Mouse (Mus musculus) myocyte (in vitro differentiated cells): ENCODE results near the gene Ptgdr.
"Not testable (repeated sequence)": the region's sequence is repeated elsewhere in the genome, so short reads cannot be mapped to it uniquely, and the experiment has no call there.

ENCODE experiments used
- MAX ChIP-seq: IDR thresholded peaks from one replicate; pipeline ENCODE4 v1.6.1; 2011; ENCODE audit warnings: low read depth, mild to moderate bottlenecking, control low read depth
- POLR2A ChIP-seq: IDR thresholded peaks from one replicate; pipeline ENCODE4 v1.6.1; 2011; ENCODE audit warnings: low read depth, mild to moderate bottlenecking, control low read depth, moderate library complexity; ENCODE audit not compliant: insufficient read length

DNA sequence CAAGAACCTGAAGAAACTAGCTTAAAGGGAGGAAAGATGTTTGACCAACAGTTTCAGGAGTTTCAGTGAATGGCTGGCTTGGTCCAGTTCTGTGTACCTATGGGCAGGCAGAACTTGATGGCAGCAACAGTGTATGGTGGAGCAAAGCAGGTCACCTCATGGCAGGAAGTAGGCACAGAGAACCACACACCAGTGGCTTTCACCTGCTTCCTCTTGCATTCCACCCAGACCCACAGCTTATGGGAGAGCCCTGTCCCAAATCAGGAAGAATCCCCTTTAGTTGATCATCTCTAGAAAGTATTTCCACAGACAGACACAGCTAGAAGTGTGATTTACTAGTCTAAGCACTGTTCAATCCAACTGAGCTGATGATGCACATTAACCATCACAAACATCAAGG, 42.6 kb upstream of the Ptgdr start:
- TF ChIP-seq MAX, POLR2A: not testable (repeated sequence)
